Mouse (Mus musculus): ENCODE results near the gene Nbr1.
"Not testable (repeated sequence)": the region's sequence is repeated elsewhere in the genome, so short reads cannot be mapped to it uniquely, and the experiment has no call there.

The Nbr1 gene

DNA sequence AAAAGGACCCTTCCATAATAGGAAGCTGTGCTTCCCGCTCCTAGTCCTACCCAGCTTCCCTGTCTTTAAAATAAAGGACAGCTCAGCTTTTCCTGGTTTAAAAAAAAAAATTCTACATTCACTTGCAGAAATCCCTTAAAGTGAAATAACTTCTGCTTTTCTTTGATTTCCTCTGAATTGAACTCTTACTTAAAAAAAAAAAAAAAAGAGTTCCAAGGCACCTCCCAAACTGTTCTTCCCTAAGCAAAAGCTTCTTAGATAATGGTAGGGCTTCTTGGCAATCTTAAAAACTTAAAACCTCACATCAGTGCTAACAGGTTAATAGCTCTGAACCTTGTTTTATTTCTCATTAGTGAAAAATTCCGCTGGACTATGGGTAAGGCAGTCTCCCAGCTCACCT lies 31.3 kb downstream of the Nbr1 start:
- no peak for DNase-seq

DNA sequence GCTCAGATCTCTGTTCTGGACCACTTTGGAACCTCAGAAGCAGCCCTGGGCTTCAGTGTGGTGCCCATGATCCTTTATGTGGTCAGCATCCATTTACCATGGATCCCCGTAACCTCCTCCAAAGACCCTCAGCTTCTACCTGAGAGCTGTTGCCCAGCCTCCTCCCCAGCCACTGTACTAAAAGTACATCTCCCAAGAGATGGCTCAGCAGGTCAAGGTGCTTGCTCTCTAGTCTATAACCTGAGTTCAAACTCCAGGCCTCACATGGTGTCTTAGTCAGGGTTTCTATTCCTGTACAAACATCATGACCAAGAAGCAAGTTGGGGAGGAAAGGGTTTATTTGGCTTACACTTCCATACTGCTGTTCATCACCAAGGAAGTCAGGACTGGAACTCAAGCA lies 33.1 kb downstream of the Nbr1 start:
- DNase-seq, result peak; percentile 84

DNA sequence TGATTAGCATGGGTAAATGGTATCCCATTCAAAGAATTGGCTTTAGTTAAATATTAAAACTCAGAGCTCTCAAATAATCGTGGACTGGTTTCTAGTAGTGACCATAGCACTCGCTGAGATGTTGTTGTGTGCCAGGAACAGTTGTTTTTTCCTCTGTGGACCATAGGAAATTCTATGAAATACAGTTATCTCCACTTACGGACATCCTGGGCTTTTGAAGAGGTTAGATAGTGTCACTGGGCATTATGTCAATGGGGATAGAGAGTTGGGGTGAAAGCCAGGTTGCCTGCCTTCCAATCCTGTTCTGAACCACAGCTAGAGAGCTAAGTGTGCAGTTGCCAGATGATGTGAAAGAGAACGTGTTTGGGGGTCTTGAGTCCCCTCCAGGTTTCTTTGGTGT lies 33.9 kb downstream of the Nbr1 start:
- no peak for DNase-seq

DNA sequence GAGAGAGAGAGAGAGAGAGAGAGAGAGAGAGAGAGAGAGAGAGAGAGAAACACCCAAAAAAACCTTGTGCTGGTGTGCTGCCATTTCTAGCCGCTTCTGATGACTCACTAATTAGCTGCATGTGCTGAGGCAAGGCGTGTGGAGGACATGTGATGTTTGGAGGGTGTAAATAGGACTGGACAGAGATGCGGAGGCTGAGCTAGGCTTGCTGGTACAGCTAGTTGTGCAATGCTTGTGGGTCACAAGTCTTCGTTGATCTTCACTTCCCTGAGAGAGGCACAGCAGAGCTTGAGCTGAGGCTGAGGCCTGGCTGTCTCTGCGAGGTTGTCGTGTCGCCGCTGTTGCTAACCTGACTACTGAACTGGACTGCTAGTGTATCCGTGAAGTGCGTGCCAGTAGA lies 35.7 kb downstream of the Nbr1 start:
- DNase-seq, result no peak

DNA sequence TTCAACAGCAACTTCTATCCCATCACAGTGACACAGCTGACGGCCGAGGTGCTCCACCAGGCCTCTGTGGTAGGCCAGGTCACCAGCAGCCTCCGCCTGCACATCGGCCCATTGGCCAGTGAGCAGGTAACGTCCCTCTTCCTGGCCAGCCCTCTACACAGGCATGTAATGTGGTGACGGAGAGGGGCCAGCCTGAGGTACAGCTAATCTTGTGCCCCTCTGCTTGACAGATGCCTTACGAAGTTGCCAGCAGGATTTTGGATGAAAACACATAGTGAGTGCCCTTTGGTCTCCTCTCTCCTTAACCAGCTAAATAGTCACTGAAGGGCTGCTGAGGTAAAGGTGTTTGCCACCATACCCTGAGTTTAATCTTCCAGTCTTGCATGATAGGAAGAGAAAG lies 36.9 kb downstream of the Nbr1 start:
- DNase-seq, result peak; percentile 51

DNA sequence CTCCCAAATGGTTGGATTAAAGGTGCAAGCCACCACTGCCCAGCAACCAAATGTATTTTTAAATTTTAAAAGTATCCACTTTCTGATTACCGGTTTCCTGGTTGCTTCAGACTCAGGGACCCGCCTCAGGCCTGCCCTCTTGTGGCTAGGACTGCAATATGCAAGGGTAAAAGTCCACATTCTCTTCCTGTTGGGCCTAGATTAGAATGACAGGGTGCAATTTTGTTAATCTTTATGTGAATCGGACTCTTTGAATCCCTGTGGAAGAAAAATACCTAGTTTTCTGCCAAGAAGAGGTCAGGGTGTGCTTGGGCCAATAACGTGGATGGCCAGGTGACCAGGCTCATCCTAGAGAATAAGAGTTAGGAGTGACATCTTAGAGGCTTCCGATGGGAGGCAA lies 37.5 kb downstream of the Nbr1 start:
- DNase-seq, result peak; percentile 93

DNA sequence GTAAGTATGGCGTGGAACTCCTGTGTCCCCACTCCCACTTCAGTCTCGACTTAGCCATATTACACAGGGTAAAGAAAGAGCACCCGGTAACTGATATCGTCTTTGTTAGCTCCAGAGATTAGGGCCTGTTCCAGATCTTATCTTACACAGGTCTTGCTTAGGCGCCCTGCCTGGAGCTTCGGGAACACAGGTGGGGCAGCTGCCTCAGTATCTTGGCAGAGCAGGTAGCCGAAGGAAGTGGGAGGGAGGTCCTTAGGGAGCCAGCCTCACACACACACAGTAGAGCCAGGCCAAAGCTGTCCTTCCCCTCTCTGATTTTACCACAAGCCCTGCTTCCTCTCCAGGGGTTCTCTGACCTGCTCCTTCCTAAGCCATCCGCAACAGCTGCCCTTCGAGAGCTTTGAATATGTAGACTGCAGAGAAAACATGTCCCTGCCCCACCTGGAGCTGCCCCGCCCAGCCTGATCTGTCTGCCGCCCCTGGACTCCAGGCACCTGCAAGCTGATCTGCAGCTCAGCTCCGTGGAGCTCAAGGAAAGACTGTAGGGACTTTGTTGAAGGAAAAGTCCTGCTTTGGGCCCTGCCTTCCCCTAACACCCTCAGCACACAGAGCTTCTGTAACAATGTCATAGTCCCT lies 38.2 kb downstream of the Nbr1 start:
- no peak for DNase-seq

DNA sequence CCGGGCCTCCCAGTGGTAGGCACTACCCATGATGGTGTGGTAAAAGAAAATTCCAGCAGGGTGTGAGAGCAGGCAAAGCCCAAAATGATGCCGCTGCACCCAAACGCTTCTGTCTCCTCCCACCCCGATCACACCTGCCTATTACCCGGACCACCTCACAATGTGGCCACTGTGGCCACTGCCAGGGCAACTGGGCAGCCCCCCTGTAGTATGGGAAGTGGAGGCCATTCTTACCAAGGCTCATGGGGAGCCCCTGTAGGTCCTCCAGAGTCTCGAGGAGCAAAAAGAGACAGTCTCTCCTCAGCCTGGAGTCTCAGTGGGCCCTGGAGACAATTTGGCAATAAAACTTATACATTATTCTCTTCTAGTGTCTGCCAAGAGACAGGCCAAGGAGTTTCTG lies 47.2 kb downstream of the Nbr1 start, which contains the start of gene Gm11634:
Gene Gm11634, minus strand, starts transcription at position 101 of the 400 bp plus-strand sequence.
- no peak for DNase-seq

DNA sequence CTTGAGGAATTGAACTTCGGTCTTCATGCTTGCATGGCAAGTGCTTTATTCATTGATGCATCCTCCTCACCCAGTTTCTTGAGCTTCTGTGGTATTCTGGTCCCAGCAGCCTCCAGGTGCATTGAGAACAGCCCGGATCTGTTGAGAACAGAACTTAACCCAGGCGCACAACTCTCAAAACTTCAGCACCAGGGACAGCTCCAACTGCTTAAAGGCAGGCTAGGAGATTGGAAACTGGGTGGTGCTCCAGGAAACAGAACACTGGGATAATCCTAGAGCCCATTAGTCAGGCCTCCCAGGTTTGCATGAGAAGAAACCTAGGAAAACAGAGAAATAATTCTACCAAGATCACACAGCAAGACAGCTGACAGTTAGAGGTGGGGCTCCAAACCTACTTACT lies 50.5 kb downstream of the Nbr1 start:
- DNase-seq, result peak; percentile 72

DNA sequence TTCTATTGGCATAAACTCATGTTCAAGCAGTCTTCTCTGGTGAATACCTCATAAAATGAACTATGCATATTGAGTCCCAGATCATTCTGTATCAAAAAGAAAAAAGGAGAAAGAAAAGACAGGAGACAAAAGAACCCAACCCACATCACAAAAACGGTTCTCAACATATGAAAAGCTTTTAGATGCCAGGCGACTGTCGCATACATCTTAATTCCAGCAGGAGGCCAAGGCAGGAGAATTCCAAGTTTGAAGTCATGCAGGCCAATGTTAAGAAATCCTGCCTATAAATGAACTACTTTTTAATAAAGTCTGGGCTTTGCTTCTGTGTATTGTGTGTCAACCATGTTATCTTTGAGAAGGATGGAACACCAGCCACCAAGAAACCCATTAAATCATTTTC lies 52.2 kb downstream of the Nbr1 start:
- no peak for DNase-seq

DNA sequence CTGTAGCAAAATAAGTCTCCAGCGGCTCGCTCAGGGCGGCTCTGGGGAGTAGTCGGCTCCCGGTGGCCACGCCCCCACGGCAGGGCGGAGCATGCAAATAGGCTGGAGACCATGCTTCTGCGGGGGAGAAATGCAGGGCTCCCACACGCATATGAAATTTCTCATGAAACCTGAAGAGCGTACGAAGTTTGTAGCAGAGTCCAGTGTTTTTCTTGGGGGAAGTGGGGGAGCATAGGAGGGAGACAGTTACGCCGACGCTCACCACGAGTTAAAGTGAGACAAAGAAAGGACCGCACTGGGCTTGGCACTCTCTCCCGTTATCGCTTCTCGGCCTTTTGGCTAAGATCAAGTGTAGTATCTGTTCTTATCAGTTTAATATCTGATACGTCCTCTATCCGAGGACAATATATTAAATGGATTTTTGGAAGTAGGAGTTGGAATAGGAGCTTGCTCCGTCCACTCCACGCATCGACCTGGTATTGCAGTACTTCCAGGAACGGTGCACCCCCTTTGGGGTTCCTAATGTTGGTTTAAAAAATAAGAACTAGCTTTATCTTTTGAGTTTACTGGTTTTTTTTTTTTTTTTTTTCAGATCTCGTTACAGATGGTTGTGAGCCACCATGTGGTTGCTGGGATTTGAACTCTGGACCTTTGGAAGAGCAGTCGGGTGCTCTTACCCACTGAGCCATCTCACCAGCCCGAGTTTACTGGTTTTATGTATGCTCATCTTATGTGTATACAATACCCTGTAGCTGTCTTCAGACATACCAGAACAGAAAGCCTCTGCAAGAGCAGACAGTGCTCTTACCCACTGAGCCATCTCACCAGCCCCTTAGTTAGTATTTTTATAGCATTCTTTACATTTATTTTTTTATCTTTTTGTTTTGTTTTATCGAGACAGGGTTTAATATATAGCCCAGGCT lies 52.8 kb downstream of the Nbr1 start:
- peak; percentile 85 for DNase-seq

DNA sequence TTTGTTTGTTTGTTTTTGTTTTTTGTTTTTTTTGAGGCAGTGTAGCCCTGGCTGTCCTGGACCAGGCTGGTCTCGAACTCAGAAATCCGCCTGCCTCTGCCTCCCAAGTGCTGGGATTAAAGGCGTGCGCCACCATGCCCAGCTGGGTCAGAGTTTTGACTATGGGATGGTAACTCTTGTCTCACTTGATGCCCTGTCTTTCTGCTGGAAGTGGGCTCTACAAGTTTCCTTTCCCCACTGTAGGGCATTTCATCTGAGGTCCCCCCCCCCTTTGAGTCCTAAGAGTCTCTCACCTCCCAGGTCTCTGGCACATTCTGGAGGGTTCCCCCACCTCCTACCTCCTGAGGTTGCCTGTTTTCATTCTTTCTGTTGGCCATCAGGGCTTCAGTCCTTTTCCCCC lies 55.2 kb downstream of the Nbr1 start:
- not testable (repeated sequence) for DNase-seq

DNA sequence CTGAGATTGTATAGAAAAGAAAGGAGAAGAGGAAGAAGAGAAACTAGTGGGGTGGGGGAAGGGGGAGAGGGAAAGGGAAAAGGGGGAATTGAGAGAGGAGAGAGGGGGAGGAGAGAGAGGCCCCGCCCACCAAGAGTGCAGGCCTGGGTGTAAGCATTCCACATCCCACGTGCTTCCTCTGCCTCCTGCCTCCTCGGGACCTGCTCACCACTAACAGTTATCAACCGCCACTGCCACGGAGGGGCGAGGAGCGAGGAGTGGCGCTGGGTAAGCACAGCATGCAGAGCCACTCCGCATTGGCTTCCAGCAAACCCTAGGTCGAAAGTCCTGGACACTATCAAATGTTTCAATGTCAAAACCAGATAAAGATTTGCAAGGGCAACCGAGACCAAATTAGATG lies 58.5 kb downstream of the Nbr1 start:
- DNase-seq, result no peak

DNA sequence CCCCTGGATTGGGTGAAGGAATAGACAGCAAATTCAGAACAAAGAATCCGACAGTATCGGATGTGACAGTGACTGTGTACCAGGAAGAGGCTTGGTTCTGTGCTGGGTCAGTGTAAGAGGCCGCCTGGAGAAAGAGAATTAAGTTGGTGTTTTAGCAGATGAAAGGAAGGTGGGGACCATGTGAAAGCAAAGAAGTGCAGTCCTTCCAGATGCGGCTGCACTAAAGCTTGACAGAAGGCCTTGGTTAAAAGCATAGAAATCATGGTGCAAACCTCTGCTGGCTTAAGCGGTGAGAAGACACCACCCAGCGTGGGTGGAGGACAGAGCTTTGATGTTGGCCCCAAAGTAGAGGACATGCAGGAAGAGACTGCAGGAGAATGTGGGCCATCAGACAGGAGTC lies 61.6 kb downstream of the Nbr1 start:
- DNase-seq, result no peak

DNA sequence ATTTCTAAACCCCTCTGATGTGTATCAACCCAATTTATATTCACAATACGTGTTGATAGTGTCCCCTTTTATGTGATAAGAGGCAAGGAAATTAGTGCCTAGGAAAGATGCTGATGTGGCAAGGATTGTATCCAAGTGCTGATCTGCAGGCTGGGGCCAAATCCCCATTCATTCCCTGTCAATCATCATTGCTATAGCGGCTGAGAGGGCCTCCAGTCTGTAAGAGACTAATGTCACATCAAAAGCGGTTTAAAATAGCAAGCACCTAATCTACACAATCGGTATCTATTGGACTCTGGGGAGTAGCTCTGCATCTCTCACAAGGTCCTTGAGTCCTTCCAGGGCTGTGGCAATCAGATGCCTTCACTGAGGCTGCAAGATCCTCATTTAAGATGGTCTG lies 62.2 kb downstream of the Nbr1 start:
- DNase-seq, result no peak

DNA sequence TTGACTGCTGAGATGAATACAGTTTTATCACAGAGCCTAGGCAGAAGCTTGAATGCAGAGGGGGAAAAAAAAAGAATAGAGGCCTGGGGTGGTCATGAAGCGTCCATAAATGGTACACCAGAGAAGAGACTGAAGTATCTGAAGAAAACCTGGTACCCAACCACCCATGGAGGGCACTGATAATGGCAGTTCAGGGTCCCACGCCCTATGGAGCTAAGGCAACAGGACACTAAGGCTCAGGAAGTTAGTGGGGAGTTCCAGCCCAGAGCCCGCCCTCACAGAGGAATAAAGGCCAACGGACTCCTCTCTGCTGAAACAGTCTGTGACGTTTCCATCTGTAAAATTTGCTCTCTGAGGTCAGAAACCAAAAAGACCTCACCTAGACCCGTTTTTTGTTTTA lies 63.4 kb downstream of the Nbr1 start:
- DNase-seq, result no peak

DNA sequence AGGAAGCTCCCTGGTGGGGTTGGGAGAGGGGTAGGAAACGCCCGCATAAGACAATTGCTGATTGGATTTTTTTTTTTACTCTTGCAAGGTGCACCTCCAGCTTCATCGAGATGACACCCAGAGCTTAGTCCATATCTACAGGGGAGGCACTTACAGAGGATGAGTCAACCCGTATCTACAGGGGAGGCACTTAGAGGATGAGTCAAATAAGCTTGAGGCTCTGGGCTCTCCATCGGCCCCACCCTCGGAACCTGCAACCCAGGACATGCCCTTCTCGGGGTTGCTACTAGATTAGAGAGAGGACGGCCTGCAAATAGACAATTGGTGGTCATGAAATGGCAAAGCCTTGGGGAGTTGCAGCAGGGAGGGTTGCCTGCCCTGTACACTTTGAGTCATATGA lies 64.2 kb downstream of the Nbr1 start:
- DNase-seq, result no peak

DNA sequence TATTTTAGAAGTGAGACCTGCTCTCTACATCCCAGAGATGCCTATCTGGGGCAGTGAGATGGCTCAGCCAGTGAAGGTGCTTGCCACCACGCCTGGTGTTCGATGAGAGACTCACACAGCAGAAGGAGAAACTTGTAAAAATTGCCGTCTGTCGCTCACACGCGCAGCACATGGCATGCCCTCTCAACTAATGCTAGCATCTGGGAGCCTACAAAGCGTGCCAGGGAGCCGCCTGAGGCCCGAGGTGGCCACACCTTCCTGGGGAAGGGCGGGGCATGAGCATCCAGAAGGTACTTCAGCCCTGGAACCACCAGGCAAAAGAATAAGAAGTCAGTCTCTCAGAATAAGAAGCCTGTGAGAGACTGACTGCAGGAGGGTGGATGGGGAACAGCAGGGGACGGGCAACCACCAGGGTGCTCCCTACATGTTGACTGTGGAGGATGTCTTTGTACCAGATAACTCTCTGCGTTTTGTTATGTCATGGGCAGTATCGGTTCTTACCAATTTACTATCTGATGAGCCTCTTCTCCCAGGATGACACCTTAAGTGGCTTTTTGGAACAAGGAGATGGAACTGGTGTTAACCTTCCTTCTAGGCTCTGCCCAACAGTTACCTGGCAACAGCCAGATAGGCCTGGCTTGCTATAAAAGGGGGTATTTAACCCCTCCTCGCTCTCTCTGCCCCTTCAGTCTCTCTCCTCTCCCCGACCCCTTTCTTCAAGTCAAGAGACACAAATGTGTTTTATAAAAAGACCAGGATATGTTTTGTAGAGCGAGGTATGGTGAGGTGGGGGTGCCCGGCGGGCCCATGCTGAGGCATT lies 65.2 kb downstream of the Nbr1 start:
- no peak for DNase-seq

DNA sequence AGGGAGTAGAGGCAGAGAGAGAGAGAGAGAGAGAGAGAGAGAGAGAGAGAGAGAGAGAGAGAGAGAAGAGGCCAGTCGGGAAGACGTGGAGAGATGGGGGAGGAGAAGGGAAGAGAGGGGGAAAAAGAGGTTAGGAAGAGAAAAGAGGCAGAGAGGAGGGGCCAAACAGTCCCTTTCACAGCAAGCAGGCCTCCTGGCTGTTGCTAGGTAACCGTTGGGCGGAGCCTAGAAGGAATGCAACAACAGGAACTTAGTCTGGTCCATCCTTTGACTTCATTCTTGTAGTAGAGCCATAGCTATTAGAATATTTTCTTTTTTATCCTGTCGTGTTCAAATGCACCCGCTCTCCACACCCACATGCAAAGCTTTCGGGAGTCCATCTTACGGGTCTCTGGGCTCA lies 65.9 kb downstream of the Nbr1 start:
- DNase-seq, result no peak

DNA sequence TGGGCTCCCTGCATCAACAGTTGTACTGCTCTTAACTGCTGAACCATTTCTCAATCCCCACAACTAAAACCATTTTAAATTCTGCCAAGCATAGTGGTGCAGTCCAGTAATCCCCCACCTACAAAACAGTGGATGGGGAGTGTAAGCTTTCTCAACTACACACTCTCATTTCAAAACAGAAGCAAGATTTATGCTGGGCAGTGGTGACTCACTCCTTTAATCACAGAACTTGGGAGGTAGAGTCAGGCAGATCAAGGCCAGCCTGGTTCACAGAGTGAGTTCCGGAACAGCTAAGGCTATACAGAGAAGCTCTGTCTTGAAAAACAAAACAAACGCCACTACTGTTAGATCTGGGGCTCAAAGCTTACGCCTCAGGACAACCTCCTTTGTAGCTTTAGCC lies 66.6 kb downstream of the Nbr1 start:
- no peak for DNase-seq

DNA sequence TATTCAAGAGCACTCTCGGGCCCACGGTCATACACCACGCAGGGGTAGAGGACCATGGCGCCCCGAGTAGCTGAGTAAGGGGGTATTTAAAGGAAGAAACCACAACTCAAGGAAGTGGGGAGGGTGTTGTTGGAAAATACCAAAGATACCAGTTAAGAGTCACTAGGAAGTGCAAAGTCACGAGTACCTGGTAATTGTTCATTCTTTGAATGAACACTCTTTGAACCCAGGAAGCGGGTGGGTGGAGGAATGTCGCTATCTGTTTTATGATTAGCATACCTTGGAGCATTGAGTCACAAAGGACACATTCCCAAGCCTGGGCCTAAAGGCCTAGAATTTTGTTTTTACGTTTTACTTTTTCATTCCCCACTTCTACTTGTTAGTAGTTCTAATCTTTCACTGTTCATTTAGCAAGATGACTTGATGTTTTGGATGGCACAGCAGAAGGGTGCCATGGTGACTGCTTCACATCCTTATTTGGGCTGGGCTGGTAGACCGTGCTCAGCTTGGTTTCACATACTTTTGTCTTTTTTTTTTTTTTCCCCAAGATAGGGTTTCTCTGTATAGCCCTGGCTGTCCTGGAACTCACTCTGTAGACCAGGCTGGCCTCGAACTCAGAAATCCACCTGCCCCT lies 68.2 kb downstream of the Nbr1 start:
- not testable (repeated sequence) for DNase-seq

DNA sequence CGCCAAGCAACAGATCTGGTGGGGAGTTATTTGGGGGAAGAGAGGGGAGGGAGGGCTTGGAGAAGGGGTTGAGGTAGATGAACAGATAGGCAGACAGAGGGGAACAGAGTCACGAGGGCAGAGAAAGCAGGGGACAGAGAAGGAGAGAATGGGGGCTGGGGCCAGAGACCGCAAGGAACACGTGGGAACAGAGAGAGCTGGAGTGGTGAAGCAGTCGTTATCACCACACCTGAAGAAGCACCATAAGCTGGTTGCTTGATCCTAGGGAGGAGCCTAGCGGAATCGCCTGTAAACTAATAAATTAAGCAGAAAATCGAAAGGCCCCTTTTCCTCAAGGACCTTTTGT lies 74.7 kb downstream of the Nbr1 start:
- no peak for DNase-seq

Measured in kidney, adult 9 months (tissue).